Mouse (Mus musculus) midbrain, embryonic 12.5 days (tissue): ENCODE measurements around the gene Lmbrd1. TPM values are rescaled to one million over a fixed set of nuclear protein-coding genes. Genes with fewer than 3 reads are reported as not detected.
"Not testable (repeated sequence)": the region's sequence is repeated elsewhere in the genome, so short reads cannot be mapped to it uniquely, and the experiment has no call there.

ENCODE experiments used
- ATAC-seq: fragments of 200-750 bp; cut with Nextera tagmentation; 2 replicates; pipeline ENCODE4 v1.8.0; 2017; ENCODE audit warnings: low read depth, moderate TSS enrichment, moderate library complexity; ENCODE audit not compliant: low FRiP score
- H3K27ac ChIP-seq: fragments of 300-500 bp; sonication (generic); replicated peaks from 2 replicates; pipeline ENCODE4 v1.5.1; 2016; ENCODE audit warnings: mild to moderate bottlenecking
- H3K27me3 ChIP-seq: fragments of 300-500 bp; sonication (generic); 2 replicates; pipeline ENCODE4 v1.6.1; 2016; ENCODE audit warnings: mild to moderate bottlenecking
- H3K36me3 ChIP-seq: fragments of 300-500 bp; sonication (generic); 2 replicates; pipeline ENCODE4 v1.6.1; 2016
- H3K4me1 ChIP-seq: fragments of 300-500 bp; sonication (generic); 2 replicates; pipeline ENCODE4 v1.6.1; 2016
- H3K4me2 ChIP-seq: fragments of 300-500 bp; sonication (generic); replicated peaks from 2 replicates; pipeline ENCODE4 v1.6.1; 2016; ENCODE audit warnings: mild to moderate bottlenecking, moderate library complexity
- H3K4me3 ChIP-seq: fragments of 300-500 bp; sonication (generic); 2 replicates; pipeline ENCODE4 v1.5.1; 2016; ENCODE audit warnings: mild to moderate bottlenecking
- H3K9ac ChIP-seq: fragments of 300-500 bp; sonication (generic); replicated peaks from 2 replicates; pipeline ENCODE4 v1.6.1; 2016; ENCODE audit warnings: mild to moderate bottlenecking, moderate library complexity
- H3K9me3 ChIP-seq: fragments of 300-500 bp; sonication (generic); 2 replicates; pipeline ENCODE4 v1.6.1; 2016; ENCODE audit warnings: mild to moderate bottlenecking
- WGBS: fragments of 180-500 bp; shearing (Covaris S2); methylation state at CpG from one replicate; pipeline ENCODE4 v1.1.7; 2016; 5-methylcytosine and 5-hydroxymethylcytosine counted together
- polyA plus RNA-seq: library from polyadenylated mRNA; unstranded; fragments of >200 nt; fragmentation: Nextera tagmentation; extraction: Ambion mirVana; gene quantifications from 2 replicates; pipeline ENCODE4 v1.2.1, GENCODE M21; 2016

Lmbrd1 gene
- polyA plus RNA-seq, 1 experiment from 2014 or later = 33.4 TPM

- no peak for ATAC-seq
- no peaks in the 10 kb centered on the region for H3K27me3 ChIP-seq
- peaks cover 42% of the 10 kb centered on the region for H3K36me3 ChIP-seq
- 96% methylated on average over 3 of the region's 3 CpGs for WGBS
- no peak overlapping the region for H3K9ac ChIP-seq
- H3K4me2 ChIP-seq = no peak overlapping the region
- no peak overlapping the region for H3K4me3 ChIP-seq
- H3K27ac ChIP-seq = no peak overlapping the region
- H3K4me1 ChIP-seq = no peaks in the 10 kb centered on the region
- no peaks in the 10 kb centered on the region for H3K9me3 ChIP-seq
Observed at GRCm38 (mm10) chr1:24732286-24732685, 53.9 kb downstream of the Lmbrd1 start.

- Histone ChIP-seq H3K36me3 (peaks cover 29% of the 10 kb centered on the region), H3K27ac (no peak overlapping the region), H3K4me3 (no peak overlapping the region), H3K27me3 (no peaks in the 10 kb centered on the region), H3K9ac (no peak overlapping the region), H3K4me2 (no peak overlapping the region), H3K9me3 (no peaks in the 10 kb centered on the region), H3K4me1 (no peaks in the 10 kb centered on the region)
- no peak for ATAC-seq
- 82% methylated on average over 5 of the region's 5 CpGs for WGBS
Observed at GRCm38 (mm10) chr1:24734866-24735265, 56.4 kb downstream of the Lmbrd1 start.

GRCm38 (mm10) chr1:24740903-24741302 lies 62.5 kb downstream of the Lmbrd1 start:
- Histone ChIP-seq H3K27me3 (no peaks in the 10 kb centered on the region), H3K4me1 (0 out of 2 replicates have a peak, but pooled peaks cover 2% of the 10 kb centered on the region), H3K9me3 (no peaks in the 10 kb centered on the region), H3K9ac (no peak overlapping the region), H3K4me3 (no peak overlapping the region), H3K27ac (no peak overlapping the region), H3K36me3 (peaks cover 6% of the 10 kb centered on the region; the same call in 1 of the 2 replicates), H3K4me2 (no peak overlapping the region)
- peak; percentile 65; the same call in 1 of the 2 replicates for ATAC-seq
- 73% methylated on average over 3 of the region's 3 CpGs for WGBS

GRCm38 (mm10) chr1:24741552-24741951 lies 63.1 kb downstream of the Lmbrd1 start:
- no peak for ATAC-seq
- 41% methylated on average over 3 of the region's 3 CpGs for WGBS

GRCm38 (mm10) chr1:24743191-24743924 lies 64.9 kb downstream of the Lmbrd1 start:
- Histone ChIP-seq H3K4me1 (0 out of 2 replicates have a peak, but pooled peaks cover 2% of the 10 kb centered on the region), H3K9me3 (no peaks in the 10 kb centered on the region), H3K27ac (no peak overlapping the region), H3K36me3 (peaks cover 15% of the 10 kb centered on the region; the same call in 1 of the 2 replicates), H3K9ac (no peak overlapping the region), H3K4me3 (no peak overlapping the region), H3K4me2 (no peak overlapping the region), H3K27me3 (no peaks in the 10 kb centered on the region)
- no peak for ATAC-seq
- 94% methylated on average over 9 of the region's 9 CpGs for WGBS

More at GRCm38 (mm10) chr1:24741552-24741951, 63.1 kb downstream of the Lmbrd1 start:
- Histone ChIP-seq H3K9ac (no peak overlapping the region), H3K27me3 (no peaks in the 10 kb centered on the region), H3K9me3 (no peaks in the 10 kb centered on the region), H3K4me3 (no peak overlapping the region), H3K4me1 (0 out of 2 replicates have a peak, but pooled peaks cover 2% of the 10 kb centered on the region), H3K27ac (no peak overlapping the region), H3K4me2 (no peak overlapping the region), H3K36me3 (peaks cover 6% of the 10 kb centered on the region; the same call in 1 of the 2 replicates)

- WGBS = 96% methylated on average over 4 of the region's 4 CpGs
- ATAC-seq = no peak
- Histone ChIP-seq H3K4me1 (no peaks in the 10 kb centered on the region), H3K4me3 (no peak overlapping the region), H3K27ac (no peak overlapping the region), H3K9me3 (no peaks in the 10 kb centered on the region), H3K9ac (no peak overlapping the region), H3K27me3 (no peaks in the 10 kb centered on the region), H3K4me2 (no peak overlapping the region), H3K36me3 (peaks cover 20% of the 10 kb centered on the region; the same call in 1 of the 2 replicates)
Observed at GRCm38 (mm10) chr1:24752715-24753114, 74.3 kb downstream of the Lmbrd1 start.

- peak; percentile 31; the same call in 1 of the 2 replicates for ATAC-seq
- no peak overlapping the region for H3K4me3 ChIP-seq
- H3K4me2 ChIP-seq = no peak overlapping the region
- no peak overlapping the region for H3K9ac ChIP-seq
- H3K36me3 ChIP-seq = 0 out of 2 replicates have a peak, but pooled peaks cover 11% of the 10 kb centered on the region
- H3K27ac ChIP-seq = no peak overlapping the region
- peaks cover 18% of the 10 kb centered on the region for H3K4me1 ChIP-seq
- H3K27me3 ChIP-seq = no peaks in the 10 kb centered on the region
- H3K9me3 ChIP-seq = no peaks in the 10 kb centered on the region
- 47% methylated on average over 8 of the region's 8 CpGs for WGBS
Observed at GRCm38 (mm10) chr1:24758516-24758915, 80.1 kb downstream of the Lmbrd1 start.

- peaks cover 15% of the 10 kb centered on the region; the same call in 1 of the 2 replicates for H3K36me3 ChIP-seq
- no peak overlapping the region for H3K4me2 ChIP-seq
- no peaks in the 10 kb centered on the region for H3K9me3 ChIP-seq
- no peaks in the 10 kb centered on the region for H3K27me3 ChIP-seq
- H3K4me3 ChIP-seq = no peak overlapping the region
- no peak overlapping the region for H3K9ac ChIP-seq
- no peak overlapping the region for H3K27ac ChIP-seq
- 77% methylated on average over 8 of the region's 8 CpGs for WGBS
- ATAC-seq = no peak
- H3K4me1 ChIP-seq = no peaks in the 10 kb centered on the region
Observed at GRCm38 (mm10) chr1:24766466-24766865, 88.0 kb downstream of the Lmbrd1 start.

- not testable (repeated sequence) for H3K27me3 ChIP-seq, H3K4me3 ChIP-seq, H3K27ac ChIP-seq, H3K9ac ChIP-seq, H3K4me2 ChIP-seq, H3K9me3 ChIP-seq, H3K4me1 ChIP-seq
- ATAC-seq = peak; percentile 52
- 85% methylated on average over 3 of the region's 3 CpGs for WGBS
- H3K36me3 ChIP-seq = peaks cover 15% of the 10 kb centered on the region; the same call in 1 of the 2 replicates
Observed at GRCm38 (mm10) chr1:24767197-24767596, 88.8 kb downstream of the Lmbrd1 start.

GRCm38 (mm10) chr1:24773642-24774041 lies 95.2 kb downstream of the Lmbrd1 start:
- Histone ChIP-seq H3K9me3 (no peaks in the 10 kb centered on the region), H3K27me3 (no peaks in the 10 kb centered on the region), H3K4me3 (no peak overlapping the region), H3K4me2 (no peak overlapping the region), H3K9ac (no peak overlapping the region), H3K36me3 (no peaks in the 10 kb centered on the region), H3K4me1 (no peaks in the 10 kb centered on the region), H3K27ac (no peak overlapping the region)
- 85% methylated on average over 2 of the region's 2 CpGs for WGBS
- no peak for ATAC-seq

GRCm38 (mm10) chr1:24776576-24776975 lies 98.1 kb downstream of the Lmbrd1 start:
- H3K4me1 ChIP-seq = no peaks in the 10 kb centered on the region
- H3K27me3 ChIP-seq = no peaks in the 10 kb centered on the region
- H3K27ac ChIP-seq = no peak overlapping the region
- no peaks in the 10 kb centered on the region for H3K36me3 ChIP-seq
- H3K4me3 ChIP-seq = no peak overlapping the region
- H3K9me3 ChIP-seq = no peaks in the 10 kb centered on the region
- ATAC-seq = no peak
- no peak overlapping the region for H3K4me2 ChIP-seq
- no peak overlapping the region for H3K9ac ChIP-seq
- WGBS = 78% methylated on average over 2 of the region's 2 CpGs

GRCm38 (mm10) chr1:24793168-24793567 lies 114.7 kb downstream of the Lmbrd1 start:
- WGBS = 87% methylated on average over 6 of the region's 6 CpGs
- no peak for ATAC-seq
- Histone ChIP-seq H3K4me2 (no peak overlapping the region), H3K36me3 (no peaks in the 10 kb centered on the region), H3K4me3 (no peak overlapping the region), H3K4me1 (no peaks in the 10 kb centered on the region), H3K9me3 (no peaks in the 10 kb centered on the region), H3K27me3 (no peaks in the 10 kb centered on the region), H3K9ac (no peak overlapping the region), H3K27ac (no peak overlapping the region)
